Mouse (Mus musculus) liver, adult 2 months (tissue): Measurements from ENCODE around the gene Hnrnpul1. TPM values are rescaled to one million over a fixed set of nuclear protein-coding genes. Genes with fewer than 3 reads are reported as not detected.

ENCODE experiments used
- DNase-seq: peaks from one replicate; pipeline ENCODE4 v3.0.0-alpha.2; 2011; ENCODE audit warnings: low read depth, low spot score; ENCODE audit errors: extremely low read depth
- H3K27ac ChIP-seq: fragments of 200-500 bp; replicated peaks from 2 replicates; pipeline ENCODE4 v1.5.1; 2012; ENCODE audit warnings: low read depth, mild to moderate bottlenecking, control low read depth, inconsistent platforms, low read length; ENCODE audit not compliant: insufficient read depth
- H3K27me3 ChIP-seq: fragments of 200-500 bp; 2 replicates; pipeline ENCODE4 v1.6.1; 2012; ENCODE audit warnings: mild to moderate bottlenecking, moderate library complexity, low read length, inconsistent platforms; ENCODE audit not compliant: control insufficient read depth, insufficient read depth
- H3K36me3 ChIP-seq: fragments of 200-500 bp; 2 replicates; pipeline ENCODE4 v1.6.1; 2012; ENCODE audit warnings: low read length, inconsistent platforms; ENCODE audit not compliant: control insufficient read depth, insufficient read depth
- H3K4me1 ChIP-seq: fragments of 200-500 bp; 2 replicates; pipeline ENCODE4 v1.6.1; 2011; ENCODE audit warnings: low read length; ENCODE audit not compliant: control insufficient read depth, insufficient read depth
- H3K4me3 ChIP-seq: fragments of 200-500 bp; 2 replicates; pipeline ENCODE4 v1.5.1; 2011; ENCODE audit warnings: low read depth, mild to moderate bottlenecking, control low read depth, low read length, moderate library complexity; ENCODE audit not compliant: insufficient read depth
- H3K79me2 ChIP-seq: fragments of 200-500 bp; 2 replicates; pipeline ENCODE4 v1.6.1; 2012; ENCODE audit warnings: inconsistent platforms, mild to moderate bottlenecking, low read length, moderate library complexity; ENCODE audit not compliant: control insufficient read depth, insufficient read depth
- H3K9ac ChIP-seq: fragments of 200-500 bp; 2 replicates; pipeline ENCODE4 v1.6.1; 2012; ENCODE audit warnings: low read depth, mild to moderate bottlenecking, control low read depth, inconsistent platforms, low read length
- CTCF ChIP-seq: fragments of 200-500 bp; IDR thresholded peaks from 2 replicates; pipeline ENCODE4 v1.5.1; 2011; ENCODE audit warnings: low read depth, low read length, control low read depth
- POLR2A ChIP-seq: fragments of 200-500 bp; IDR thresholded peaks from 2 replicates; pipeline ENCODE4 v1.6.1; 2011; ENCODE audit warnings: low read length, control low read depth; ENCODE audit not compliant: insufficient read depth; ENCODE audit errors: extremely low read depth
- whole genome bisulfite sequencing: fragments of 180-500 bp; shearing (Covaris S2); methylation state at CpG from one replicate; pipeline ENCODE4 v1.1.7; 2018; 5-methylcytosine and 5-hydroxymethylcytosine counted together
- polyA plus RNA-seq: library from polyadenylated mRNA; depleted of rRNA; stranded (reverse); fragments of >200 nt; gene quantifications from 2 replicates; pipeline ENCODE4 v1.2.3, GENCODE M21; 2012
- total RNA-seq: library from RNA; depleted of rRNA; stranded (reverse); fragments of >200 nt; gene quantifications from 2 replicates; pipeline ENCODE4 v1.2.3, GENCODE M21; 2014

Gene Hnrnpul1
- total and polyA plus RNA-seq, 2 experiments: 21.7 to 30.0 TPM

GRCm38 (mm10) chr7:25709961-25710360, 44.6 kb downstream of the Hnrnpul1 start:
- no peak overlapping the region for H3K27ac ChIP-seq
- peaks cover 4% of the 10 kb centered on the region for H3K4me1 ChIP-seq
- 18% methylated on average over 12 of the region's 12 CpGs for WGBS
- DNase-seq: no peak
- H3K79me2 ChIP-seq: no peaks in the 10 kb centered on the region
- H3K36me3 ChIP-seq: peaks cover 4% of the 10 kb centered on the region; the same call in 1 of the 2 replicates
- no peak for TF ChIP-seq CTCF
- TF ChIP-seq POLR2A: no peak
- no peaks in the 10 kb centered on the region for H3K27me3 ChIP-seq
- H3K4me3 ChIP-seq: no peak overlapping the region
- 0 out of 2 replicates have a peak overlapping the region, but pooled peaks have one; percentile 19 for H3K9ac ChIP-seq

- DNase-seq: no peak
- 56% methylated on average over 15 of the region's 15 CpGs for WGBS
- no peaks in the 10 kb centered on the region for H3K36me3 ChIP-seq
- TF ChIP-seq POLR2A: no peak
- no peak for TF ChIP-seq CTCF
- peak overlapping the region; percentile 19; the same call in 1 of the 2 replicates for H3K4me3 ChIP-seq
- H3K27me3 ChIP-seq: no peaks in the 10 kb centered on the region
- peak overlapping the region; percentile 71 for H3K27ac ChIP-seq
- peak overlapping the region; percentile 16; the same call in 1 of the 2 replicates for H3K9ac ChIP-seq
- H3K4me1 ChIP-seq: peaks cover 12% of the 10 kb centered on the region
- no peaks in the 10 kb centered on the region for H3K79me2 ChIP-seq
These were observed 46.8 kb downstream of the Hnrnpul1 start for GRCm38 (mm10) chr7:25707581-25708292.

- Histone ChIP-seq H3K27ac (peak overlapping the region; percentile 71), H3K4me3 (no peak overlapping the region), H3K9ac (no peak overlapping the region), H3K27me3 (no peaks in the 10 kb centered on the region), H3K4me1 (peaks cover 12% of the 10 kb centered on the region), H3K36me3 (no peaks in the 10 kb centered on the region), H3K79me2 (no peaks in the 10 kb centered on the region)
- TF ChIP-seq CTCF (no peak), POLR2A (no peak)
- 80% methylated on average over 7 of the region's 7 CpGs for WGBS
- DNase-seq: peak; percentile 45
These were observed 47.9 kb downstream of the Hnrnpul1 start for GRCm38 (mm10) chr7:25706578-25707170.

DNA sequence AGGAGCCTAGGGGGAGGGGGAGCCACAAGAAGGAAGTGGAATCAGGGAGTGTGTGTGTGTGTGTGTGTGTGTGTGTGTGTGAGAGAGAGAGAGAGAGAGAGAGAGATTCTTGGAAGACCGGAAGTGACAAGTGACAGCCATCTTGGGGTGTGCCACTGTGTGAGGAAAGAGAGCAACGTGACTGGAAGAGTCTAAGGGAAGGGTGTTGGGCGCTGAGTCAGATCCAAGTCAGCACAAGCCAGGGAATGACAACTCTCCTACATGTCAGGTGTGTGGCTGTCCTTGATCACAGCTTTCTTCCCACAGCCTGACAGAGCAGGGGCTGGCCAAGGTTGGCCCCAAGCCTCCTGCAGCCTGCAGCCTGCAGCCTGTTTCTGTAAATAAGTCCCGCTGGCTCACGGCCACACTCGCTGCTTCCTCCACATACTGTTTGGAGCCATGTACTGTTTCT, 48.7 kb downstream of the Hnrnpul1 start:
- TF ChIP-seq CTCF: no peak
- TF ChIP-seq POLR2A: no peak
- Histone ChIP-seq H3K4me3 (no peak overlapping the region), H3K36me3 (no peaks in the 10 kb centered on the region), H3K27me3 (no peaks in the 10 kb centered on the region), H3K79me2 (no peaks in the 10 kb centered on the region), H3K9ac (no peak overlapping the region), H3K27ac (peak overlapping the region; percentile 60), H3K4me1 (peaks cover 12% of the 10 kb centered on the region)
- DNase-seq: no peak
- 72% methylated on average over 6 of the region's 6 CpGs for WGBS

DNA sequence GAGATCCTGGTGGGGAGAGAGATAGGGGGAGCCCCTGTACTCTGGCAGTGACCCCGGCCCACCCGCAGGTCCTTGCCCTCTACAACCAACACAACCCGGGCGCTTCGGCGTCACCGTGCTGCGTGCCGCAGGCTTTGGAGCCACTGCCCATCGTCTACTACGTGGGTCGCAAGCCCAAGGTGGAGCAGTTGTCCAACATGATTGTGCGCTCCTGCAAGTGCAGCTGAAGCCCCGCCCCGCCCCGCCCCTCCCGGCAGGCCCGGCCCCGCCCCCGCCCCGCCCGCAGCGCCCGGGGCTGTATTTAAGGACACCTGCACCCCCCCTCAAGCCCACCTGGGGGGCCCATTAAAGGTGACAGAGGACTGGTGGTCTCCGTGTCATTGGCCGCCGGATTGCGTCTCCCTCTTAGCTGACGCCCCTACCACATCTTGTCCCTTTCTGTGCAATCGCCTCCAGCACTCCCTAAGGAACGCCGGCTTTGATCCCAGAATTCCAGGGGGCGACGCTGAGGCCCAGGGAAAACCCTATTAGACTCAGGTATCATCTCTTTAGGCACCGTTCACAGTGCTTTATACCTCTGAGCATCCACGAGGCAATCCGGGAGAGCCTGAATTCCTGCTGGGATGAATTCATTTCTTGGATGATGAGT, 49.7 kb downstream of the Hnrnpul1 start:
- H3K9ac ChIP-seq: 0 out of 2 replicates have a peak overlapping the region, but pooled peaks have one; percentile 25
- peaks cover 12% of the 10 kb centered on the region for H3K4me1 ChIP-seq
- H3K36me3 ChIP-seq: no peaks in the 10 kb centered on the region
- H3K4me3 ChIP-seq: peak overlapping the region; percentile 30; the same call in 1 of the 2 replicates
- H3K79me2 ChIP-seq: no peaks in the 10 kb centered on the region
- H3K27ac ChIP-seq: no peak overlapping the region
- H3K27me3 ChIP-seq: no peaks in the 10 kb centered on the region
- DNase-seq: no peak
- TF ChIP-seq POLR2A: no peak
- no peak for TF ChIP-seq CTCF
- 26% methylated on average over 30 of the region's 37 CpGs for WGBS
